Mouse (Mus musculus) heart, embryonic 16.5 days (tissue): ENCODE data around the gene Tsc1. TPM values are rescaled to one million over a fixed set of nuclear protein-coding genes. Genes with fewer than 3 reads are reported as not detected.

ENCODE experiments used
- ATAC-seq: fragments of 200-750 bp; cut with Nextera tagmentation; replicated peaks from 2 replicates; pipeline ENCODE4 v1.8.0; 2017; ENCODE audit warnings: moderate number of reproducible peaks; ENCODE audit not compliant: insufficient read depth, low FRiP score; ENCODE audit errors: extremely low read depth
- H3K27ac ChIP-seq: fragments of 300-500 bp; sonication (generic); 2 replicates; pipeline ENCODE4 v1.5.1; 2014; ENCODE audit warnings: mild to moderate bottlenecking, low read length, control low read depth, moderate library complexity
- H3K27me3 ChIP-seq: fragments of 300-500 bp; sonication (generic); 2 replicates; pipeline ENCODE4 v1.6.1; 2014; ENCODE audit warnings: low read length, mixed read lengths; ENCODE audit not compliant: control insufficient read depth, insufficient read depth
- H3K36me3 ChIP-seq: fragments of 300-500 bp; sonication (generic); 2 replicates; pipeline ENCODE4 v1.6.1; 2014; ENCODE audit not compliant: control insufficient read depth, insufficient read depth
- H3K4me1 ChIP-seq: fragments of 300-500 bp; sonication (generic); 2 replicates; pipeline ENCODE4 v1.6.1; 2014; ENCODE audit warnings: low read length, mixed read lengths; ENCODE audit not compliant: control insufficient read depth, insufficient read depth
- H3K4me2 ChIP-seq: fragments of 300-500 bp; sonication (generic); 2 replicates; pipeline ENCODE4 v1.6.1; 2014; ENCODE audit warnings: low read depth, mild to moderate bottlenecking, control low read depth, low read length
- H3K4me3 ChIP-seq: fragments of 300-500 bp; sonication (generic); 2 replicates; pipeline ENCODE4 v1.5.1; 2014; ENCODE audit warnings: mild to moderate bottlenecking, control low read depth, low read length
- H3K9ac ChIP-seq: fragments of 300-500 bp; sonication (generic); 2 replicates; pipeline ENCODE4 v1.6.1; 2014; ENCODE audit warnings: low read length, control low read depth
- H3K9me3 ChIP-seq: fragments of 300-500 bp; sonication (generic); replicated peaks from 2 replicates; pipeline ENCODE4 v1.6.1; 2016; ENCODE audit warnings: low read length; ENCODE audit not compliant: control insufficient read depth
- WGBS: fragments of 180-500 bp; shearing (Covaris S2); extraction: QIAGEN DNeasy Blood & Tissue Kit; methylation state at CpG from one replicate; pipeline ENCODE4 v1.1.7; 2014; 5-methylcytosine and 5-hydroxymethylcytosine counted together
- polyA plus RNA-seq: library from polyadenylated mRNA; unstranded; fragments of >200 nt; fragmentation: Nextera tagmentation; extraction: Ambion mirVana; gene quantifications from 2 replicates; pipeline ENCODE4 v1.2.1, GENCODE M21; 2015

The Tsc1 gene
- polyA plus RNA-seq, 1 experiment from 2014 or later, result 17.5 TPM

GRCm38 (mm10) chr2:28635199-28635598, 5.8 kb upstream of the Tsc1 start:
- H3K27me3 ChIP-seq, result no peaks in the 10 kb centered on the region
- peaks cover 3% of the 10 kb centered on the region for H3K4me1 ChIP-seq
- no peak overlapping the region for H3K4me2 ChIP-seq
- no peak overlapping the region for H3K27ac ChIP-seq
- 76% methylated on average over 1 of the region's 1 CpGs for WGBS
- no peak overlapping the region for H3K4me3 ChIP-seq
- no peak for ATAC-seq
- no peak overlapping the region for H3K9ac ChIP-seq
- no peaks in the 10 kb centered on the region for H3K36me3 ChIP-seq
- H3K9me3 ChIP-seq, result no peaks in the 10 kb centered on the region

GRCm38 (mm10) chr2:28637106-28637845, 3.8 kb upstream of the Tsc1 start:
- Histone ChIP-seq H3K27ac (no peak overlapping the region), H3K27me3 (no peaks in the 10 kb centered on the region), H3K36me3 (no peaks in the 10 kb centered on the region), H3K4me1 (peaks cover 13% of the 10 kb centered on the region), H3K4me3 (no peak overlapping the region), H3K4me2 (no peak overlapping the region), H3K9ac (no peak overlapping the region), H3K9me3 (no peaks in the 10 kb centered on the region)
- no peak for ATAC-seq
- WGBS, result 69% methylated on average over 9 of the region's 9 CpGs

- Histone ChIP-seq H3K9ac (no peak overlapping the region), H3K4me2 (peak overlapping the region; percentile 42), H3K27me3 (no peaks in the 10 kb centered on the region), H3K9me3 (no peaks in the 10 kb centered on the region), H3K27ac (no peak overlapping the region), H3K36me3 (no peaks in the 10 kb centered on the region), H3K4me1 (peaks cover 14% of the 10 kb centered on the region), H3K4me3 (no peak overlapping the region)
- no peak for ATAC-seq
- 35% methylated on average over 9 of the region's 9 CpGs for WGBS
Measured at GRCm38 (mm10) chr2:28638352-28638751, 2.7 kb upstream of the Tsc1 start.

- Histone ChIP-seq H3K27me3 (no peaks in the 10 kb centered on the region), H3K4me2 (peak overlapping the region; percentile 42), H3K4me3 (no peak overlapping the region), H3K9ac (no peak overlapping the region; the same call in 1 of the 2 replicates), H3K9me3 (no peaks in the 10 kb centered on the region), H3K36me3 (no peaks in the 10 kb centered on the region), H3K27ac (no peak overlapping the region), H3K4me1 (peaks cover 14% of the 10 kb centered on the region)
- no peak for ATAC-seq
- WGBS, result 8% methylated on average over 9 of the region's 9 CpGs
Measured at GRCm38 (mm10) chr2:28638886-28639285, 2.1 kb upstream of the Tsc1 start.

GRCm38 (mm10) chr2:28639794-28640193, 1.2 kb upstream of the Tsc1 start:
- WGBS, result 53% methylated on average over 7 of the region's 7 CpGs
- Histone ChIP-seq H3K36me3 (no peaks in the 10 kb centered on the region), H3K4me2 (no peak overlapping the region), H3K4me3 (no peak overlapping the region), H3K27me3 (no peaks in the 10 kb centered on the region), H3K4me1 (peaks cover 14% of the 10 kb centered on the region), H3K27ac (no peak overlapping the region), H3K9me3 (no peaks in the 10 kb centered on the region), H3K9ac (no peak overlapping the region)
- ATAC-seq, result no peak

- peaks cover 14% of the 10 kb centered on the region for H3K4me1 ChIP-seq
- H3K4me3 ChIP-seq, result peak overlapping the region; percentile 85
- H3K27me3 ChIP-seq, result no peaks in the 10 kb centered on the region
- peak; percentile 31 for ATAC-seq
- H3K36me3 ChIP-seq, result no peaks in the 10 kb centered on the region
- peak overlapping the region; percentile 75 for H3K4me2 ChIP-seq
- under 1% methylated on average over 43 of the region's 43 CpGs for WGBS
- H3K27ac ChIP-seq, result peak overlapping the region; percentile 92
- no peaks in the 10 kb centered on the region for H3K9me3 ChIP-seq
- peak overlapping the region; percentile 93 for H3K9ac ChIP-seq
Measured at GRCm38 (mm10) chr2:28641435-28641941, 460 bp downstream of the Tsc1 start.

GRCm38 (mm10) chr2:28643081-28643480, 2.1 kb downstream of the Tsc1 start:
- no peak for ATAC-seq
- H3K27me3 ChIP-seq, result no peaks in the 10 kb centered on the region
- no peaks in the 10 kb centered on the region for H3K9me3 ChIP-seq
- H3K4me1 ChIP-seq, result peaks cover 14% of the 10 kb centered on the region
- H3K4me2 ChIP-seq, result no peak overlapping the region
- 86% methylated on average over 3 of the region's 3 CpGs for WGBS
- no peak overlapping the region for H3K4me3 ChIP-seq
- no peak overlapping the region for H3K9ac ChIP-seq
- H3K27ac ChIP-seq, result no peak overlapping the region
- H3K36me3 ChIP-seq, result no peaks in the 10 kb centered on the region

- Histone ChIP-seq H3K4me1 (no peaks in the 10 kb centered on the region), H3K9me3 (no peaks in the 10 kb centered on the region), H3K9ac (no peak overlapping the region), H3K4me3 (no peak overlapping the region), H3K4me2 (no peak overlapping the region), H3K27ac (no peak overlapping the region), H3K36me3 (peaks cover 6% of the 10 kb centered on the region), H3K27me3 (no peaks in the 10 kb centered on the region)
- ATAC-seq, result no peak
Measured at GRCm38 (mm10) chr2:28650526-28650925, 9.5 kb downstream of the Tsc1 start.

- 95% methylated on average over 7 of the region's 7 CpGs for WGBS
- Histone ChIP-seq H3K27ac (no peak overlapping the region), H3K36me3 (peaks cover 13% of the 10 kb centered on the region), H3K9me3 (no peaks in the 10 kb centered on the region), H3K27me3 (no peaks in the 10 kb centered on the region), H3K4me1 (no peaks in the 10 kb centered on the region), H3K9ac (no peak overlapping the region), H3K4me3 (no peak overlapping the region), H3K4me2 (no peak overlapping the region)
- ATAC-seq, result no peak
Measured at GRCm38 (mm10) chr2:28653351-28653750, 12.3 kb downstream of the Tsc1 start.
